Mouse (Mus musculus): ENCODE measurements at regions not wholly inside any gene's neighbourhood (a gene's known extent, or its start where the extent isn't known, plus 50 kb on each side); places are given as distances from the start of the nearest gene placed in this dataset.

DNA sequence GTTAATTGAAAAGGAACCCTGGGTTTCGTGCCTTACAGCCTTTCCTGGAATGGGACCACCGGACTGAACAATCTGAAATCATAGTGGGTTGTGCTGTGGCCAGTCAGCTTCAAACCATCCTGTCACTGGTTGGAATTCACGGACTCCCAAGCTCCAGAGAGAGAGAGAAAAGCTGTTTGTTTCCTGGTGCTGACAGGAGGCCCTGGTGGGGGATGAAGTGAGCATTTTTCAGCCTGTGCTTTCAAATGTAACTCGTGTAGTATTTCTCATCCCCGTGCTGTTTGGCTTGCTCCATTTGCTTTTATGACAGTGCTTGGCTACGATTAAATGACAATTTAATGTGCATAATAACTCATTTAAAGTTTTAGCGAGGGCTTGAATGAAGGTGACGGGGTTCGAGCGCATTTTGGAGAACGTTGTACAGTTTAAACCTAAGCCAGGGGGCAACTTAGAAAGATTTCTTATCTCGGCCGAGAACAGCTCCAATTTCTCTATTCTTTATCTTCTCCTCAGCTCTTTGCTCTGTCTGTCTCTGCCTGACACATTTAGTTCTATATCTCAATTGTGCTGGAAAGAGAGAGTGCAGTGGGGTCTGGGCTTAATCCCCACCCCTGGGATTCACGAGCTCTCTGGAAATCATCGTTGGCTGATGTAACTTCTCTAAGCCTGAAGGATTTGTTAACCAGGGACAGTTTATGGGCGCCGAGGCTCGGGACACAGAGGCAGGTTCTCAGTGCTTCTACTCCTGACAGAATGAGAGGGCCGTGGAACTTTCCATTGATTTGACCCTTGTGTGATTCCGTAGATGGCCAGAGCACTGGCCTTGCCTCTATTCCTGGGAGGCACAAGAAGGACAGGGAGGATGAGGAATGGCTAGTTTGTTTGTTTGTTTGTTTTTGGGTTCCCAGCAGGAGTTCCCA is 172.2 kb upstream of the Igfbp7 start:
- TF ChIP-seq POLR2A (IDR thresholded peaks at IDR 0.05; ENCODE audit: insufficient read depth, low read length) (no peak), CTCF (IDR thresholded peaks at IDR 0.05; ENCODE audit: low read depth, low read length) (no peak)
